Mouse (Mus musculus): ENCODE measurements around the gene Olfr746. TPM values are rescaled to one million over a fixed set of nuclear protein-coding genes. Genes with fewer than 3 reads are reported as not detected.

Olfr746 gene
- not detected in 2 replicates for polyA plus RNA-seq (2012; ENCODE audit: low replicate concordance)

GRCm38 (mm10) chr14:50646783-50647182 is at the start of gene Olfr746:
Gene Olfr746, plus strand, starts transcription at chr14:50647083.

GRCm38 (mm10) chr14:50614579-50614978 is 32.3 kb upstream of the Olfr746 start, which contains the start of gene Olfr744:
Gene Olfr744, plus strand, starts transcription at chr14:50614879.

GRCm38 (mm10) chr14:50639088-50639487 is 7.8 kb upstream of the Olfr746 start, which contains the start of gene Olfr745:
Gene Olfr745, plus strand, starts transcription at chr14:50639388.

GRCm38 (mm10) chr14:50693106-50693505 is 46.2 kb downstream of the Olfr746 start, which contains the start of gene Olfr747:
Gene Olfr747, minus strand, starts transcription at chr14:50693206.

Other genes with a start within 250 kb of the Olfr746 start
- not detected in 2 replicates for gene Olfr738, start 239.5 kb upstream of the Olfr746 start, polyA plus RNA-seq (2012; ENCODE audit: low replicate concordance)
- gene Olfr739, start 228.5 kb upstream of the Olfr746 start, polyA plus RNA-seq (2012; ENCODE audit: low replicate concordance): not detected in 2 replicates
- gene Olfr740, start 201.5 kb upstream of the Olfr746 start, polyA plus RNA-seq (2012; ENCODE audit: low replicate concordance): not detected in 2 replicates
- gene Olfr741, start 174.3 kb upstream of the Olfr746 start, polyA plus RNA-seq (2012; ENCODE audit: low replicate concordance): not detected in 2 replicates
- not detected in 2 replicates for gene Olfr742, start 143.5 kb upstream of the Olfr746 start, polyA plus RNA-seq (2012; ENCODE audit: low replicate concordance)
- gene Olfr743, start 125.2 kb upstream of the Olfr746 start, polyA plus RNA-seq (2012; ENCODE audit: low replicate concordance): not detected in 2 replicates
- not detected in 2 replicates for gene Olfr744, start 32.2 kb upstream of the Olfr746 start, polyA plus RNA-seq (2012; ENCODE audit: low replicate concordance)
- gene Olfr745, start 7.7 kb upstream of the Olfr746 start, polyA plus RNA-seq (2012; ENCODE audit: low replicate concordance): not detected in 2 replicates
- gene Olfr747, start 46.1 kb downstream of the Olfr746 start, polyA plus RNA-seq (2012; ENCODE audit: low replicate concordance): not detected in 2 replicates
- not detected in 2 replicates for gene Olfr748, start 60.3 kb downstream of the Olfr746 start, polyA plus RNA-seq (2012; ENCODE audit: low replicate concordance)
- gene Olfr749, start 98.0 kb downstream of the Olfr746 start, polyA plus RNA-seq (2012; ENCODE audit: low replicate concordance): not detected in 2 replicates
- gene Ttc5, start 138.4 kb downstream of the Olfr746 start, polyA plus RNA-seq (2012; ENCODE audit: low replicate concordance): 9.5 and 54.2 TPM in 2 replicates
- 0.25 TPM in 1 of 2 replicates, not detected in the other for gene Ccnb1ip1, start 160.6 kb downstream of the Olfr746 start, polyA plus RNA-seq (2012; ENCODE audit: low replicate concordance)
- gene Parp2, start 160.8 kb downstream of the Olfr746 start, polyA plus RNA-seq (2012; ENCODE audit: low replicate concordance): 3.1 and 4.2 TPM in 2 replicates
- gene Tep1, start 223.5 kb downstream of the Olfr746 start, polyA plus RNA-seq (2012; ENCODE audit: low replicate concordance): 8.1 and 9.7 TPM in 2 replicates

Data from hematopoietic multipotent progenitor cell, adult 10-12 weeks (in vitro differentiated cells).